In the genomic region with DNA sequence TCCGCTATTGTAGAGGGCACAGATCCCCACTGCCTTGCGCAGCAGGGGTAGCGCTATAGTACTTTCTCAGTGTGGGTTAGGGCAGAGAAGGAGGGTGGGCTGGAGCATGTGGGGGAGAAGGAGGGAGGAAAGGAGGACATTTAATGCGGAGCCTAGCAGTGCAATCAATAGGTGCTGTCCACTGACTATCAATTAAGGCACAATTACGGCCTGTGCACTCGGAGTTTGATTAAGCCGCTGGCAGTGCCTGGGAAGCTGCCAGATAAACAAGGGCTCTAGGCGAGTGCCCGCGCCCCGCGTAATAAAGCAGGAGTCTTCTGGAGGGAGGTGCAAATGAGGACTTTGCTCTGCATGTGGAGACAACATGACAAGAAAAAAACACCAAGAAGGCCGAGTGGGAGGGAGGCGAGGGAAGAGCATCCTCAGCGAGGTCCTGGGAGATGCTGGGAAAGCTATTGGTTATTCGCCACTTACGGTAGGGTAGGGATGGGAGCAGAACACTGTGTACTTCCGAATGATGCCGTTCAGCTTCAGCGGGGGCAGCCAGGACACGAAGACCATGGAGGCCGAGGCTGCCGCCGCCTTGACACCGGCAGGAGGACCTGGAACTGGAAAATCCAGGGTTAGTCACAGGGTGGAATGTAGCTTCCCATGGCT, we compare ENCODE assay signal across 12 mouse cellular contexts.
A peak's percentile ranks its signal among the peaks of the same experiment; 100 is the strongest.
DNase-seq lines count a peak whose midpoint lies in the region; ATAC-seq and TF ChIP-seq lines count a peak whose summit lies in the region.
"Had no signal": no experiment of that assay in that cellular context is flagged by ENCODE, and none has a peak within 500 bp of the region (broad histone marks: within the 10 kb centered on the region; RNA-seq: fewer than 3 reads in every experiment).

No protein-coding gene starts in this region.

- H3K4me3 ChIP-seq in forebrain, embryonic 15.5 days, result peak overlapping the region; percentile 8; the same call in 1 of the 2 replicates
- no peak overlapping the region for H3K4me3 ChIP-seq in hindbrain, postnatal 0 days (ENCODE audit: low read length)
- H3K4me3 ChIP-seq: heart, adult 2 months had no signal

- H3K36me3 ChIP-seq in forebrain, embryonic 15.5 days, result no peaks in the 10 kb centered on the region
- H3K36me3 ChIP-seq in hindbrain, postnatal 0 days (ENCODE audit: insufficient read depth, low read length), result no peaks in the 10 kb centered on the region

- H3K9ac ChIP-seq in forebrain, embryonic 15.5 days (replicated peaks), result no peak overlapping the region
- no peak overlapping the region for H3K9ac ChIP-seq in hindbrain, postnatal 0 days (replicated peaks; ENCODE audit: low read length)

- H3K27ac ChIP-seq in forebrain, embryonic 15.5 days (replicated peaks), result peak overlapping the region; percentile 42
- no peak overlapping the region for H3K27ac ChIP-seq in hindbrain, postnatal 0 days
- H3K27ac ChIP-seq: heart, adult 2 months; stomach, postnatal 0 days had no signal

- TF ChIP-seq CTCF in hindbrain, postnatal 0 days (IDR thresholded peaks at IDR 0.05; ENCODE audit: low read depth), result no peak

- H3K4me1 ChIP-seq in forebrain, embryonic 15.5 days, result peaks cover 11% of the 10 kb centered on the region
- no peaks in the 10 kb centered on the region; the same call in 1 of the 2 replicates for H3K4me1 ChIP-seq in hindbrain, postnatal 0 days (ENCODE audit: insufficient read depth, low read length)

- WGBS in forebrain, embryonic 15.5 days, result 32% methylated on average over 25 of the region's 25 CpGs
- WGBS in hindbrain, postnatal 0 days, result 41% methylated on average over 25 of the region's 25 CpGs

- H3K4me2 ChIP-seq in forebrain, embryonic 15.5 days (replicated peaks), result peak overlapping the region; percentile 31
- peak overlapping the region; percentile 14; the same call in 1 of the 2 replicates for H3K4me2 ChIP-seq in hindbrain, postnatal 0 days (ENCODE audit: low read depth, low read length)
- H3K4me2 ChIP-seq: liver, embryonic 11.5 days had no signal

- peak; percentile 11 for DNase-seq in kidney, postnatal 10 days
- DNase-seq in kidney, adult 18-20 months, result no peak
- DNase-seq in hindbrain, postnatal 0 days (ENCODE audit: low spot score), result peak; percentile 57
- DNase-seq in retina, embryonic 14.5 days (ENCODE audit: low spot score), result peak; percentile 28
- no peak for DNase-seq in Muller cell, postnatal 12 days (ENCODE audit: inconsistent ontology term)
- no peak for DNase-seq in lung, postnatal 4 days
- DNase-seq: cerebellum, postnatal 36 days; heart, adult 2 months; lung, postnatal 36 days had no signal

- ATAC-seq in forebrain, embryonic 15.5 days (replicated peaks), result peak; percentile 85
- ATAC-seq in hindbrain, postnatal 0 days, result peak; percentile 53

- H3K9me3 ChIP-seq in forebrain, embryonic 15.5 days, result no peaks in the 10 kb centered on the region
- H3K9me3 ChIP-seq in hindbrain, postnatal 0 days (ENCODE audit: low read length), result no peaks in the 10 kb centered on the region

- H3K27me3 ChIP-seq in forebrain, embryonic 15.5 days, result no peaks in the 10 kb centered on the region
- no peaks in the 10 kb centered on the region for H3K27me3 ChIP-seq in hindbrain, postnatal 0 days (ENCODE audit: insufficient read depth, low read length)

Comparison
In these comparisons a context has a peak if more than half of its experiments do, and no peak if none do; other contexts are left out.
1. DNase-seq: peak in kidney, postnatal 10 days (single experiment), hindbrain, postnatal 0 days (single experiment) and retina, embryonic 14.5 days (single experiment); none in kidney, adult 18-20 months (single experiment), Muller cell, postnatal 12 days (single experiment) and lung, postnatal 4 days (0 of 2).